Mouse (Mus musculus): ENCODE data around the gene Psmb8.
A peak's percentile ranks its signal among the peaks of the same experiment; 100 is the strongest.
"Not testable (repeated sequence)": the region's sequence is repeated elsewhere in the genome, so short reads cannot be mapped to it uniquely, and the experiment has no call there.

Psmb8 gene

GRCm38 (mm10) chr17:34213936-34214335 lies 16.4 kb downstream of the Psmb8 start:
- no peak for DNase-seq

- DNase-seq, result no peak
These were observed 17.7 kb downstream of the Psmb8 start for GRCm38 (mm10) chr17:34215176-34215575.

GRCm38 (mm10) chr17:34217216-34217928 lies 19.9 kb downstream of the Psmb8 start:
- DNase-seq, result no peak

GRCm38 (mm10) chr17:34217986-34218385 lies 20.5 kb downstream of the Psmb8 start:
- DNase-seq, result no peak

- DNase-seq, result peak; percentile 87 to 91
These were observed 21.2 kb downstream of the Psmb8 start for GRCm38 (mm10) chr17:34218675-34219074.

GRCm38 (mm10) chr17:34219096-34219495 lies 21.6 kb downstream of the Psmb8 start:
- DNase-seq, result peak; percentile 61 to 71

GRCm38 (mm10) chr17:34219801-34220200 lies 22.3 kb downstream of the Psmb8 start:
- not testable (repeated sequence) for DNase-seq

GRCm38 (mm10) chr17:34220401-34220800 lies 22.9 kb downstream of the Psmb8 start:
- not testable (repeated sequence) for DNase-seq

- DNase-seq, result no peak
These were observed 27.3 kb downstream of the Psmb8 start for GRCm38 (mm10) chr17:34224816-34225215.

GRCm38 (mm10) chr17:34225426-34225825 lies 27.9 kb downstream of the Psmb8 start:
- DNase-seq, result no peak

- DNase-seq, result not testable (repeated sequence)
These were observed 28.4 kb downstream of the Psmb8 start for GRCm38 (mm10) chr17:34225911-34226310.

GRCm38 (mm10) chr17:34230971-34231370 lies 33.5 kb downstream of the Psmb8 start:
- not testable (repeated sequence) for DNase-seq

- not testable (repeated sequence) for DNase-seq
These were observed 34.5 kb downstream of the Psmb8 start for GRCm38 (mm10) chr17:34232021-34232420.

- DNase-seq, result peak; percentile 82 to 84
These were observed 37.4 kb downstream of the Psmb8 start for GRCm38 (mm10) chr17:34234926-34235325.

- DNase-seq, result peak; percentile 46 to 64
These were observed 39.2 kb downstream of the Psmb8 start for GRCm38 (mm10) chr17:34236691-34237090.

- DNase-seq, result no peak
These were observed 40.2 kb downstream of the Psmb8 start for GRCm38 (mm10) chr17:34237741-34238140.

- peak in 1 of 2 experiments; percentile 71 for DNase-seq
These were observed 41.2 kb downstream of the Psmb8 start, which contains the start of gene H2-Ob for GRCm38 (mm10) chr17:34238706-34239105. Gene H2-Ob, plus strand, starts transcription at chr17:34238903.

GRCm38 (mm10) chr17:34239601-34240041 lies 42.1 kb downstream of the Psmb8 start:
- no peak for DNase-seq

- DNase-seq, result no peak
These were observed 42.8 kb downstream of the Psmb8 start for GRCm38 (mm10) chr17:34240366-34240765.

- DNase-seq, result no peak
These were observed 43.4 kb downstream of the Psmb8 start for GRCm38 (mm10) chr17:34240916-34241315.

GRCm38 (mm10) chr17:34244656-34245055 lies 47.1 kb downstream of the Psmb8 start:
- DNase-seq, result no peak

- no peak for DNase-seq
These were observed 49.5 kb downstream of the Psmb8 start for GRCm38 (mm10) chr17:34247047-34247446.

GRCm38 (mm10) chr17:34248764-34249163 lies 51.2 kb downstream of the Psmb8 start:
- no peak for DNase-seq

- no peak for DNase-seq
These were observed 51.8 kb downstream of the Psmb8 start for GRCm38 (mm10) chr17:34249361-34249760.

GRCm38 (mm10) chr17:34249878-34250277 lies 52.4 kb downstream of the Psmb8 start:
- peak; percentile 44 to 57 for DNase-seq

Data from lung, adult 18-20 months (tissue).